Mouse (Mus musculus) thymus, adult 2 months (tissue): ENCODE results near the gene Adamts3. TPM values are rescaled to one million over a fixed set of nuclear protein-coding genes. Genes with fewer than 3 reads are reported as not detected.

Experiments used
- DNase-seq: peaks from one replicate; pipeline ENCODE4 v3.0.0; 2021
- H3K27ac ChIP-seq: fragments of 200-500 bp; 2 replicates; pipeline ENCODE4 v1.5.1; 2012; ENCODE audit warnings: low read length, control low read depth; ENCODE audit not compliant: control insufficient read depth, insufficient read depth
- H3K27me3 ChIP-seq: fragments of 200-500 bp; 2 replicates; pipeline ENCODE4 v1.6.1; 2012; ENCODE audit warnings: mild to moderate bottlenecking, low read length, moderate library complexity, mixed read lengths; ENCODE audit not compliant: control insufficient read depth, insufficient read depth
- H3K36me3 ChIP-seq: fragments of 200-500 bp; 2 replicates; pipeline ENCODE4 v1.6.1; 2012; ENCODE audit warnings: mild to moderate bottlenecking, low read length, moderate library complexity; ENCODE audit not compliant: control insufficient read depth, insufficient read depth
- H3K4me1 ChIP-seq: fragments of 200-500 bp; replicated peaks from 2 replicates; pipeline ENCODE4 v1.6.1; 2012; ENCODE audit warnings: low read length; ENCODE audit not compliant: control insufficient read depth, insufficient read depth
- H3K4me3 ChIP-seq: fragments of 200-500 bp; 2 replicates; pipeline ENCODE4 v1.5.1; 2012; ENCODE audit warnings: mild to moderate bottlenecking, low read length, control low read depth, moderate library complexity; ENCODE audit not compliant: control insufficient read depth, insufficient read depth
- CTCF ChIP-seq: fragments of 200-500 bp; IDR thresholded peaks from 2 replicates; pipeline ENCODE4 v1.5.1; 2012; ENCODE audit warnings: mild to moderate bottlenecking, control low read depth, low read length, moderate library complexity, borderline replicate concordance; ENCODE audit not compliant: control insufficient read depth, poor library complexity, insufficient read depth; ENCODE audit errors: extremely low read depth
- POLR2A ChIP-seq: fragments of 200-500 bp; IDR thresholded peaks from 2 replicates; pipeline ENCODE4 v1.6.1; 2012; ENCODE audit warnings: mild to moderate bottlenecking, low read length, control low read depth, moderate library complexity; ENCODE audit not compliant: control insufficient read depth, poor library complexity, insufficient read depth; ENCODE audit errors: extremely low read depth
- whole genome bisulfite sequencing: fragments of 180-500 bp; shearing (Covaris S2); methylation state at CpG from one replicate; pipeline ENCODE4 v1.1.7; 2018; 5-methylcytosine and 5-hydroxymethylcytosine counted together
- polyA plus RNA-seq: library from polyadenylated mRNA; depleted of rRNA; stranded (reverse); fragments of >200 nt; gene quantifications from 2 replicates; pipeline ENCODE4 v1.2.3, GENCODE M21; 2012; rRNA removed

Adamts3 gene
- polyA plus RNA-seq, result 0.66 and 0.69 TPM in 2 replicates

DNA sequence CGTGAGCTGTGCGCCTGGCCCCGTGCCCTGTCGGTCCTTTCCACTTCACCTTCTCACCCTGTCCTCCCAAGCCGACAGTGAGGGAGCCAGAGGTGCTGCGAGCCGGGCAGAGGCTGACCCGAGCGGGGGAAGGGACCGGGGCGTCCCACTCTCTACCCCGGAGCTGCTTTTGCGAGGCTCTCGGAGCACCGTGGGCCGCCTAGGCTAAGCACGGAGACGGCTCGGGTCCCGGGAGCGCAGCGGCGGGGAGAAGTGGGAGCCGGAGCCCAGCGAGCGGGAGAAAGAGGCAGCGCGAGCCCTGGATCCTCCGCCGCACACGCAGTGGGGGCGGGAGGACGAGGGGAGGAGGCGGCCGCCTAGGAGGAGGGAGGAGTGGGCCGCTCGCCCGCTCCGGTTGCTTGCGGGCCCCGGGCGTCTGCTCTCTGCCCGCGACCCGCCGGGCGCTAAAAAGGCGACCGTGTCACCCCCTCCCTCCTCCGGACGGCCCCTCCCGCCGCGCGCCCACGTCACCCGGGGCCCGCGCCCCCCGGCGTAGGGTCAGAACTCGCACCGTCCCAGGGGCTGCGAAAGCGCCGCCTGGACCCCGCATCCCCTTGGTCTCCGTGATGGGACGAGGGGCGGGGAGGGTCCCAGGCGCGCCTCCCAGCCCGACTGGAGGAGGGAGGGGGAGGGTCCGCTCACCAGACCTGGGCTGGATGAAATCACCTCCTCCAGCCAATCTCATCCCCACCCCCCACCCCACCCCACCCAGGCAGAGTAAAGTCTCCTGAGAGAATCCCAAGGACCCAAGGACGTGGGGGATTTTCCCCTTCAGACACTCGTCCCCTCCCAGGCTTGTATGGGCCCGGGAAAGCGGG, at the start of gene Adamts3:
TSS of gene Adamts3 (minus strand) at position 284 of the 857 bp plus-strand sequence.
- no peak within 1 kb of the TSS for H3K27ac ChIP-seq
- DNase-seq, result peak; percentile 24

DNA sequence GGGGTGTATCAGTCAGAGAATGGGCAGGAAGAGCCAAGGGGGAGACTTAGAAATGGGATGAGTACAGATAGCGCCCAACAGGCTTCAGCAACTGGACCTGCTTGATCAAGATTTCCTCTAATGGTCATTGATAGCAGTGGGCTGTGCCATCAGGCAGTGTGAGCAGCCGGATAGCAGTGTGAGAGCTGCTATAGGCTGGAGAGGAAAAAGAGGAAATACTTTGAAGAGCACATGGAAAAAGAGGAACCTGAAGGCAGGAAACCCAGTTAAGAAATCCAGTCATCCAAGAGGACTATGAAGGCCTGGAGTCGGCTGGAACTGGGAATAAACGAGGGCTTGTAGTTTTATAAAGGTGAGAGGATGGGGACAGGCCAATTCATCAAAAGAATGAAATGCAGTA, 48.4 kb upstream of the Adamts3 start:
- no peak for TF ChIP-seq POLR2A
- TF ChIP-seq CTCF, result no peak
- H3K27ac ChIP-seq, result no peak overlapping the region
- WGBS, result 35% methylated on average over 4 of the region's 4 CpGs
- no peaks in the 10 kb centered on the region for H3K27me3 ChIP-seq
- DNase-seq, result no peak
- no peak overlapping the region for H3K4me3 ChIP-seq
- no peaks in the 10 kb centered on the region for H3K36me3 ChIP-seq
- H3K4me1 ChIP-seq, result no peaks in the 10 kb centered on the region

More for the DNA sequence above, at the start of gene Adamts3:
- no peaks in the 10 kb centered on the region for H3K27me3 ChIP-seq
- peaks cover 7% of the 10 kb centered on the region for H3K4me1 ChIP-seq
- H3K36me3 ChIP-seq, result no peaks in the 10 kb centered on the region
- 4% methylated on average over 53 of the region's 78 CpGs for WGBS
- TF ChIP-seq POLR2A (no peak), CTCF (no peak)
- H3K4me3 ChIP-seq, result peak within 1 kb of the TSS; percentile 79

DNA sequence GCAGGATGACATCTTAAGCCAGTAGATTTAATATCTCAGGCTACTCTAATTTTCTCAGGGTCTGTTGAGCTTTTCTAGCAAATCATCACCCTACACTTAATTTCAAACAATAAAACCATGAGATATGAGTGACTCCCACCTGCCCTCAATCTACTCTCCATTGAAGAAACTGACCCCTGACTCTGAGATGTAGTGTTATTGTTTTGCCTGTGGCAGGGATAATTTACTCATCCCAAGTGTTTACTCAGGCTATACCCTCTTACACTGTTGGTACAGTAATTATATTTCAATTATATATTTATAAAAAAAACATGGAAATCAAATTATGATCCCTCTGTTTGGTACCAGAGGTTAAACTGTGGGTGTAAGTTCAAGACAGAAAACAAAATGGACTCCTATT, 29.2 kb upstream of the Adamts3 start:
- Histone ChIP-seq H3K4me1 (no peaks in the 10 kb centered on the region), H3K27me3 (no peaks in the 10 kb centered on the region), H3K4me3 (no peak overlapping the region), H3K27ac (no peak overlapping the region), H3K36me3 (no peaks in the 10 kb centered on the region)
- DNase-seq, result no peak
- TF ChIP-seq POLR2A (no peak), CTCF (no peak)

DNA sequence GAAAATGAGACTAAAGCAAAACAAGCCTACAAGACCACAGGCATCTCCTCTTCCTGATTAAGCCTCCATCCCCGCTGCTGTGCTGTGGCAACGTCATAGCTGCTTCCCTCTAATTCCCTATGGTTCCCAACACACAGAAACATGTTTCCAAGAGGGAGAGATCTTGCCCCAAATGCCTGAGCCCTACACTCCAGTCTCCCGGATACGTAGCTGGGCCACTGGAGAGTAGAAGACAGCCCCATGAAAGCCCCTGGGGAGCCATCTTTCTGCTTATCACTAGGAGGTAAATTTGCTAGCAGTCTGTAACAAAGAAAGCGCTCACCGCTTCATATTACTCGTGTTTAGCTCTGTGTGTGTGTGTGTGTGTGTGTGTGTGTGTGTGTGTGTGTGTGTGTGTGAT, 28.8 kb upstream of the Adamts3 start:
- Histone ChIP-seq H3K4me1 (no peaks in the 10 kb centered on the region), H3K27ac (no peak overlapping the region), H3K27me3 (no peaks in the 10 kb centered on the region), H3K36me3 (no peaks in the 10 kb centered on the region), H3K4me3 (no peak overlapping the region)
- DNase-seq, result no peak
- TF ChIP-seq CTCF (no peak), POLR2A (no peak)
- WGBS, result 91% methylated on average over 7 of the region's 7 CpGs

DNA sequence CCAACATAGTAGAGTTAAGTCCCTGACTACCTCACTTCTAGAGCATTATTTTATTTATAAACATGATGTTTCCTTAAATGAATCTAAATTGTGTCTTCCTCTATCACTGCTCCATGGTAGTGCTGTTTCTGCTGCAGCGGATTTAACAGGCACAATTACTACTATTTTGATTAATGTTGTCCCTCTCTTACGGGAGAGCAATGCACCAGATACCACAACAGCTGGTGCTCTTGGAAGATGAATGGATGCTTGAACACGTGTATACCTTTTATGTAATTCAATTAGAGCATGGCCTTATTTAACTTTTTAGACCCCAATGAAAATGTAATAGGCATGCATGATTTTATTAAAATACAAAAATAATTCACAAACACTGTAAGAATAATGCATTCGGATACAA, 28.4 kb upstream of the Adamts3 start:
- TF ChIP-seq CTCF, result no peak
- no peak for TF ChIP-seq POLR2A
- no peak for DNase-seq
- H3K36me3 ChIP-seq, result no peaks in the 10 kb centered on the region
- H3K4me1 ChIP-seq, result no peaks in the 10 kb centered on the region
- H3K27me3 ChIP-seq, result no peaks in the 10 kb centered on the region
- 96% methylated on average over 4 of the region's 4 CpGs for WGBS
- H3K27ac ChIP-seq, result no peak overlapping the region
- H3K4me3 ChIP-seq, result no peak overlapping the region

DNA sequence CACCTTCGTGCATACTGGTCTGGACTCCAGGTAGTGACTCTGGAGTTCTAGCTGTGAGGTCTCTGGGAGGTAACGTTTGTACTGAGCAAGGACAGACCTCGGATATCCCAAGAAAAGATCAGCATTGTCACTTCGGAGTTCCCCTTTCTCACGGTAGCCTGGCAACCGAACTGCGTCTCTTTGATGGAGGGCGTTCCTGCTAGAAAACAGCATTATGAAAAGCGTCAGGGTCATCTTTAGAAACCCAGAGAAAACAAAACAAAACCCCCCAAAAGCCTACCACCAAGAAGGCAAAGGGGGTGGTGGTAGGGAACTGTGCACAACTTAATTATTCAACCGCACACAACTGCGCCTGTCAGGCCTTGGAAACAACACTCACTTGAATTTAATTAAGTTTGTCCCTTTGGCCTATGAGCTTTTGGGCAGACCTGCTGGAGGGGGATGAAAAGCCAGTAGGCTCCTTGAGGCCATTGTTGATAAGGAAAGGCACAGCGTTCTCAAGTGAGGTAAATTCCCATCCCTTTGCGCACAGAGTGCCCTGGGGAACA, 23.8 kb upstream of the Adamts3 start:
- Histone ChIP-seq H3K4me3 (no peak overlapping the region), H3K27ac (no peak overlapping the region), H3K36me3 (no peaks in the 10 kb centered on the region), H3K4me1 (no peaks in the 10 kb centered on the region; the same call in 1 of the 2 replicates), H3K27me3 (no peaks in the 10 kb centered on the region)
- WGBS, result 85% methylated on average over 13 of the region's 13 CpGs
- no peak for TF ChIP-seq POLR2A
- TF ChIP-seq CTCF, result no peak
- DNase-seq, result no peak
